Mouse (Mus musculus): Measurements from ENCODE around the gene Tardbp. TPM values are rescaled to one million over a fixed set of nuclear protein-coding genes. Genes with fewer than 3 reads are reported as not detected.

The Tardbp gene
- polyA plus RNA-seq, 1 experiment from 2014 or later: 87.6 TPM

GRCm38 (mm10) chr4:148596731-148597130 lies 30.1 kb downstream of the Tardbp start:
- no peak overlapping the region for H3K9ac ChIP-seq (ENCODE audit: low read length)
- ATAC-seq (ENCODE audit: insufficient number of reproducible peaks, insufficient read depth, low FRiP score, low read depth): no peak
- WGBS: 94% methylated on average over 3 of the region's 3 CpGs
- H3K27me3 ChIP-seq (ENCODE audit: control insufficient read depth, insufficient read depth, low read length): no peaks in the 10 kb centered on the region
- H3K4me2 ChIP-seq (ENCODE audit: low read length): no peak overlapping the region
- no peaks in the 10 kb centered on the region for H3K9me3 ChIP-seq (ENCODE audit: control insufficient read depth, low read length)
- peaks cover 7 to 11% of the 10 kb centered on the region in 2 experiments for H3K4me1 ChIP-seq (ENCODE audit: control insufficient read depth in 2 of 2, insufficient read depth in 2 of 2, low read length in 2 of 2)
- H3K27ac ChIP-seq (replicated peaks in 1 of 2; ENCODE audit: control insufficient read depth in 1 of 2, insufficient read depth in 1 of 2, low read depth in 2 of 2, low read length in 2 of 2): no peak overlapping the region
- H3K4me3 ChIP-seq (ENCODE audit: control insufficient read depth in 1 of 2, insufficient read depth in 1 of 2, low read depth in 1 of 2, low read length in 2 of 2): no peak overlapping the region
- peaks cover 58% of the 10 kb centered on the region for H3K36me3 ChIP-seq (ENCODE audit: control insufficient read depth, insufficient read depth, low read length)

- Histone ChIP-seq H3K4me1 (ENCODE audit: control insufficient read depth in 2 of 2, insufficient read depth in 2 of 2, low read length in 2 of 2) (peaks cover 7 to 11% of the 10 kb centered on the region in 2 experiments), H3K4me2 (ENCODE audit: low read length) (no peak overlapping the region), H3K36me3 (ENCODE audit: control insufficient read depth, insufficient read depth, low read length) (peaks cover 58% of the 10 kb centered on the region), H3K9ac (ENCODE audit: low read length) (no peak overlapping the region), H3K9me3 (ENCODE audit: control insufficient read depth, low read length) (no peaks in the 10 kb centered on the region), H3K27ac (replicated peaks in 1 of 2; ENCODE audit: control insufficient read depth in 1 of 2, insufficient read depth in 1 of 2, low read depth in 2 of 2, low read length in 2 of 2) (no peak overlapping the region), H3K27me3 (ENCODE audit: control insufficient read depth, insufficient read depth, low read length) (no peaks in the 10 kb centered on the region), H3K4me3 (ENCODE audit: control insufficient read depth in 1 of 2, insufficient read depth in 1 of 2, low read depth in 1 of 2, low read length in 2 of 2) (no peak overlapping the region)
- 88% methylated on average over 6 of the region's 6 CpGs for WGBS
- no peak for ATAC-seq (ENCODE audit: insufficient number of reproducible peaks, insufficient read depth, low FRiP score, low read depth)
Observed at GRCm38 (mm10) chr4:148595916-148596315, 30.9 kb downstream of the Tardbp start.

- WGBS: 94% methylated on average over 11 of the region's 11 CpGs
- H3K4me3 ChIP-seq (ENCODE audit: control insufficient read depth in 1 of 2, insufficient read depth in 1 of 2, low read depth in 1 of 2, low read length in 2 of 2): no peak overlapping the region
- no peak overlapping the region for H3K4me2 ChIP-seq (ENCODE audit: low read length)
- no peak for ATAC-seq (ENCODE audit: insufficient number of reproducible peaks, insufficient read depth, low FRiP score, low read depth)
- H3K27ac ChIP-seq (replicated peaks in 1 of 2; ENCODE audit: control insufficient read depth in 1 of 2, insufficient read depth in 1 of 2, low read depth in 2 of 2, low read length in 2 of 2): no peak overlapping the region
- peaks cover 10 to 11% of the 10 kb centered on the region in 2 experiments for H3K4me1 ChIP-seq (ENCODE audit: control insufficient read depth in 2 of 2, insufficient read depth in 2 of 2, low read length in 2 of 2)
- no peaks in the 10 kb centered on the region for H3K27me3 ChIP-seq (ENCODE audit: control insufficient read depth, insufficient read depth, low read length)
- peaks cover 58% of the 10 kb centered on the region for H3K36me3 ChIP-seq (ENCODE audit: control insufficient read depth, insufficient read depth, low read length)
- H3K9me3 ChIP-seq (ENCODE audit: control insufficient read depth, low read length): no peaks in the 10 kb centered on the region
- no peak overlapping the region for H3K9ac ChIP-seq (ENCODE audit: low read length)
Observed at GRCm38 (mm10) chr4:148593996-148594395, 32.8 kb downstream of the Tardbp start.

GRCm38 (mm10) chr4:148591637-148592380 lies 35.0 kb downstream of the Tardbp start:
- Histone ChIP-seq H3K4me3 (ENCODE audit: control insufficient read depth in 1 of 2, insufficient read depth in 1 of 2, low read depth in 1 of 2, low read length in 2 of 2) (peak overlapping the region; percentile 92 to 98), H3K36me3 (ENCODE audit: control insufficient read depth, insufficient read depth, low read length) (peaks cover 42% of the 10 kb centered on the region), H3K27ac (replicated peaks in 1 of 2; ENCODE audit: control insufficient read depth in 1 of 2, insufficient read depth in 1 of 2, low read depth in 2 of 2, low read length in 2 of 2) (peak overlapping the region in 1 of 2 experiments; percentile 47; a peak in 1 of 4 replicates), H3K9me3 (ENCODE audit: control insufficient read depth, low read length) (no peaks in the 10 kb centered on the region), H3K4me2 (ENCODE audit: low read length) (peak overlapping the region; percentile 95), H3K9ac (ENCODE audit: low read length) (peak overlapping the region; percentile 87), H3K4me1 (ENCODE audit: control insufficient read depth in 2 of 2, insufficient read depth in 2 of 2, low read length in 2 of 2) (peaks cover 11 to 12% of the 10 kb centered on the region in 2 experiments), H3K27me3 (ENCODE audit: control insufficient read depth, insufficient read depth, low read length) (no peaks in the 10 kb centered on the region)
- under 1% methylated on average over 53 of the region's 53 CpGs for WGBS
- peak; percentile 31 for ATAC-seq (ENCODE audit: insufficient number of reproducible peaks, insufficient read depth, low FRiP score, low read depth)

- H3K4me1 ChIP-seq (ENCODE audit: control insufficient read depth in 2 of 2, insufficient read depth in 2 of 2, low read length in 2 of 2): peaks cover 11 to 12% of the 10 kb centered on the region in 2 experiments
Observed at GRCm38 (mm10) chr4:148591171-148591630, 35.6 kb downstream of the Tardbp start, which contains the start of gene Srm. TSS of gene Srm (plus strand) at chr4:148591503.

GRCm38 (mm10) chr4:148590421-148591170 lies 36.2 kb downstream of the Tardbp start:
- H3K9ac ChIP-seq (ENCODE audit: low read length): peak overlapping the region; percentile 70
- peak overlapping the region; percentile 95 for H3K4me2 ChIP-seq (ENCODE audit: low read length)
- H3K27me3 ChIP-seq (ENCODE audit: control insufficient read depth, insufficient read depth, low read length): no peaks in the 10 kb centered on the region
- H3K4me1 ChIP-seq (ENCODE audit: control insufficient read depth in 2 of 2, insufficient read depth in 2 of 2, low read length in 2 of 2): peaks cover 11 to 12% of the 10 kb centered on the region in 2 experiments
- H3K27ac ChIP-seq (replicated peaks in 1 of 2; ENCODE audit: control insufficient read depth in 1 of 2, insufficient read depth in 1 of 2, low read depth in 2 of 2, low read length in 2 of 2): peak overlapping the region; percentile 46 to 79
- 5% methylated on average over 18 of the region's 18 CpGs for WGBS
- no peak for ATAC-seq (ENCODE audit: insufficient number of reproducible peaks, insufficient read depth, low FRiP score, low read depth)
- peak overlapping the region; percentile 79 to 98 for H3K4me3 ChIP-seq (ENCODE audit: control insufficient read depth in 1 of 2, insufficient read depth in 1 of 2, low read depth in 1 of 2, low read length in 2 of 2)
- peaks cover 30% of the 10 kb centered on the region for H3K36me3 ChIP-seq (ENCODE audit: control insufficient read depth, insufficient read depth, low read length)
- no peaks in the 10 kb centered on the region for H3K9me3 ChIP-seq (ENCODE audit: control insufficient read depth, low read length)

More at GRCm38 (mm10) chr4:148591171-148591630, 35.6 kb downstream of the Tardbp start, which contains the start of gene Srm:
- Histone ChIP-seq H3K9me3 (ENCODE audit: control insufficient read depth, low read length) (no peaks in the 10 kb centered on the region), H3K9ac (ENCODE audit: low read length) (peak within 1 kb of the TSS; percentile 87), H3K4me3 (ENCODE audit: control insufficient read depth in 1 of 2, insufficient read depth in 1 of 2, low read depth in 1 of 2, low read length in 2 of 2) (peak within 1 kb of the TSS; percentile 92 to 98), H3K4me2 (ENCODE audit: low read length) (peak within 1 kb of the TSS; percentile 95), H3K27ac (replicated peaks in 1 of 2; ENCODE audit: control insufficient read depth in 1 of 2, insufficient read depth in 1 of 2, low read depth in 2 of 2, low read length in 2 of 2) (peak within 1 kb of the TSS; percentile 47 to 79), H3K36me3 (ENCODE audit: control insufficient read depth, insufficient read depth, low read length) (peaks cover 36% of the 10 kb centered on the region), H3K27me3 (ENCODE audit: control insufficient read depth, insufficient read depth, low read length) (no peaks in the 10 kb centered on the region)
- ATAC-seq (ENCODE audit: insufficient number of reproducible peaks, insufficient read depth, low FRiP score, low read depth): peak; percentile 98
- under 1% methylated on average over 32 of the region's 50 CpGs for WGBS

- Histone ChIP-seq H3K4me3 (ENCODE audit: control insufficient read depth in 1 of 2, insufficient read depth in 1 of 2, low read depth in 1 of 2, low read length in 2 of 2) (no peak overlapping the region), H3K27me3 (ENCODE audit: control insufficient read depth, insufficient read depth, low read length) (no peaks in the 10 kb centered on the region), H3K4me1 (ENCODE audit: control insufficient read depth in 2 of 2, insufficient read depth in 2 of 2, low read length in 2 of 2) (peaks cover 11 to 12% of the 10 kb centered on the region in 2 experiments), H3K27ac (replicated peaks in 1 of 2; ENCODE audit: control insufficient read depth in 1 of 2, insufficient read depth in 1 of 2, low read depth in 2 of 2, low read length in 2 of 2) (no peak overlapping the region), H3K4me2 (ENCODE audit: low read length) (no peak overlapping the region), H3K9me3 (ENCODE audit: control insufficient read depth, low read length) (no peaks in the 10 kb centered on the region), H3K9ac (ENCODE audit: low read length) (no peak overlapping the region), H3K36me3 (ENCODE audit: control insufficient read depth, insufficient read depth, low read length) (peaks cover 19% of the 10 kb centered on the region)
- 68% methylated on average over 8 of the region's 8 CpGs for WGBS
- ATAC-seq (ENCODE audit: insufficient number of reproducible peaks, insufficient read depth, low FRiP score, low read depth): no peak
Observed at GRCm38 (mm10) chr4:148589565-148589964, 37.3 kb downstream of the Tardbp start.
